Mouse (Mus musculus) erythroblast, embryonic 14.5 days (primary cell): Measurements from ENCODE around the gene Agk. TPM values are rescaled to one million over a fixed set of nuclear protein-coding genes. Genes with fewer than 3 reads are reported as not detected.

Experiments
- H3K27me3 ChIP-seq: 2 replicates; pipeline ENCODE4 v1.6.1; 2012; ENCODE audit warnings: inconsistent platforms; ENCODE audit not compliant: control insufficient read depth
- H3K36me3 ChIP-seq: 2 replicates; pipeline ENCODE4 v1.6.1; 2012; ENCODE audit warnings: mild to moderate bottlenecking, inconsistent platforms; ENCODE audit not compliant: control insufficient read depth
- H3K4me1 ChIP-seq: 2 replicates; pipeline ENCODE4 v1.6.1; 2012; ENCODE audit warnings: inconsistent platforms; ENCODE audit not compliant: control insufficient read depth
- H3K4me3 ChIP-seq: replicated peaks from 2 replicates; pipeline ENCODE3; 2012; ENCODE audit warnings: moderate library complexity, mild to moderate bottlenecking, inconsistent platforms
- H3K9me3 ChIP-seq: 2 replicates; pipeline ENCODE4 v1.6.1; 2012; ENCODE audit warnings: low read length, inconsistent platforms, mixed read lengths; ENCODE audit not compliant: control insufficient read depth
- GATA1 ChIP-seq: IDR thresholded peaks from 2 replicates; pipeline ENCODE4 v1.6.1; 2012; ENCODE audit warnings: low read length, inconsistent platforms, mixed read lengths
- TAL1 ChIP-seq: IDR thresholded peaks from 3 replicates; pipeline ENCODE4 v1.6.1; 2012; ENCODE audit warnings: low read length, inconsistent platforms, mixed read lengths
- polyA plus RNA-seq: library from polyadenylated mRNA; stranded (reverse); fragments of >175 nt; gene quantifications from 2 replicates; pipeline ENCODE4 v1.2.3, GENCODE M21; 2012

The Agk gene
- polyA plus RNA-seq, 1 experiment, result 0.09 TPM

- no peaks in the 10 kb centered on the region for H3K4me1 ChIP-seq
- TF ChIP-seq GATA1 (no peak), TAL1 (no peak)
- no peak overlapping the region for H3K4me3 ChIP-seq
Observed at GRCm38 (mm10) chr6:40423774-40424173, 98.8 kb downstream of the Agk start.

DNA sequence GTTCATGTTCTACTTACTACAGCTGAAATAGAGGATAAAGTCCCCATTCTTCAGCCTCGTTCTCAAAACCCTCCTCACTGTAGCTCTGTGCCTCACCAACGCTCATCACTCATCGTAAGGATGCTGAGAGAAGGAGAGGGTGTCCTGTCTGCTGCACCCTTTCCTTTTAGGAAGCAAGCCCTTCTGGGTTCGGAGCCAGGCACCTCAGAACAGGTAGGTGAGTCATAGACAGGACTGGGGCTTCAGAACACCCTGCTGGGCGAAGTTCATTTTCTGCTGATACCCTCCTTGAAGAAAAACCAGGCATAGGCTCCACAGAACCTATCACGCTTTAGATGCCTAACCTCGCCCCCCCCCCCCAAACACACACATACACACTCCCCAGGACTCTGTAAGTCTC is 102.5 kb downstream of the Agk start:
- no peaks in the 10 kb centered on the region for H3K4me1 ChIP-seq
- H3K27me3 ChIP-seq, result no peaks in the 10 kb centered on the region
- no peaks in the 10 kb centered on the region for H3K36me3 ChIP-seq
- H3K4me3 ChIP-seq, result no peak overlapping the region
- H3K9me3 ChIP-seq, result no peaks in the 10 kb centered on the region
- no peak for TF ChIP-seq TAL1
- no peak for TF ChIP-seq GATA1

More at GRCm38 (mm10) chr6:40423774-40424173, 98.8 kb downstream of the Agk start:
- Histone ChIP-seq H3K27me3 (no peaks in the 10 kb centered on the region), H3K36me3 (no peaks in the 10 kb centered on the region), H3K9me3 (no peaks in the 10 kb centered on the region)

- Histone ChIP-seq H3K9me3 (no peaks in the 10 kb centered on the region), H3K4me3 (no peak overlapping the region), H3K4me1 (no peaks in the 10 kb centered on the region), H3K27me3 (peaks cover 10% of the 10 kb centered on the region), H3K36me3 (no peaks in the 10 kb centered on the region)
- TF ChIP-seq TAL1, result no peak
- TF ChIP-seq GATA1, result no peak
Observed at GRCm38 (mm10) chr6:40428696-40429095, 103.7 kb downstream of the Agk start.

- Histone ChIP-seq H3K36me3 (no peaks in the 10 kb centered on the region), H3K9me3 (no peaks in the 10 kb centered on the region), H3K4me1 (no peaks in the 10 kb centered on the region), H3K4me3 (no peak overlapping the region), H3K27me3 (peaks cover 18% of the 10 kb centered on the region)
- TF ChIP-seq GATA1 (no peak), TAL1 (no peak)
Observed at GRCm38 (mm10) chr6:40429521-40429931, 104.6 kb downstream of the Agk start.

DNA sequence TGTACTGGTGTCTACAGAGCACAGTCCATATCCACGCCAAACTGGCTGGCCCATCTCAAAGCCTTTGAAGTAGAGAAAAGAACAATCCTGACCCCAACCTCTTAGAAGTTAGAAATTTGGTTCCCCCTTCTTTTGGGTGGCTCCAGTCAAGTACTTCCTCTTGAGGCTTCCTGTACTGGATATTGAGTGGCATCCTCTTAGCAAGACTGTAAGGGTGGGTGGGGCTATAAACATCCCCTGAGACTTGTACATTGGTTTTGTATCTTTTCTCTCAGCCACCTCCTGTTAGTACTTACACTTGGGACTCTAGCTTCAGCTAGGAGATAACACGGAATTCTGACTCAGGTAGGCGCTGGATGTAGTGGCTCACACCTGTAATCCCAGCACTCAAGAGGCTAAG is 105.3 kb downstream of the Agk start:
- Histone ChIP-seq H3K9me3 (no peaks in the 10 kb centered on the region), H3K36me3 (no peaks in the 10 kb centered on the region), H3K27me3 (peaks cover 26% of the 10 kb centered on the region), H3K4me1 (peaks cover 3% of the 10 kb centered on the region; the same call in 1 of the 2 replicates), H3K4me3 (no peak overlapping the region)
- TF ChIP-seq GATA1 (no peak), TAL1 (no peak)

DNA sequence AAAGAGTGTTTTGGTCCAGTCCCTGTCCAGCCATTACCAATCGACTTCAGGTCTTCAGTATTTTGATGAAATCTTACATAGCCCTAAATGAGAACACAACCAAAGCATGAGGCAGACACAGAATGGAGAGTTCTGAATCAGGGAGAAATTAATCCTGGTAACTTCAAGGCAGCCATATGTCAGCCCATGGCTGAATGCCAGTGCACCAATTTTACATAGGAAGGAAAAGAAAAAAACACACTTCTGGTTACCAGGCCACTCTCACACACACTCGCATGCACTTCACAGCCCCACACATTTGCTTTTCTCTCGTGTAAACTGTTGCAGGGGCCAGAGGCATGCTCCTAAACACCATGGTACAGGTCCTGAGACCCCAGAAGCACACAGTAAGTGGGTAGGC is 105.9 kb downstream of the Agk start:
- TF ChIP-seq TAL1 (no peak), GATA1 (no peak)
- no peak overlapping the region for H3K4me3 ChIP-seq
- H3K4me1 ChIP-seq, result peaks cover 8% of the 10 kb centered on the region
- peaks cover 32% of the 10 kb centered on the region for H3K27me3 ChIP-seq
- no peaks in the 10 kb centered on the region for H3K9me3 ChIP-seq
- H3K36me3 ChIP-seq, result no peaks in the 10 kb centered on the region

GRCm38 (mm10) chr6:40431356-40431755 is 106.4 kb downstream of the Agk start:
- no peak for TF ChIP-seq TAL1
- no peak for TF ChIP-seq GATA1
- no peaks in the 10 kb centered on the region for H3K36me3 ChIP-seq
- H3K4me3 ChIP-seq, result no peak overlapping the region
- no peaks in the 10 kb centered on the region for H3K9me3 ChIP-seq
- peaks cover 37% of the 10 kb centered on the region for H3K27me3 ChIP-seq
- H3K4me1 ChIP-seq, result peaks cover 12% of the 10 kb centered on the region

DNA sequence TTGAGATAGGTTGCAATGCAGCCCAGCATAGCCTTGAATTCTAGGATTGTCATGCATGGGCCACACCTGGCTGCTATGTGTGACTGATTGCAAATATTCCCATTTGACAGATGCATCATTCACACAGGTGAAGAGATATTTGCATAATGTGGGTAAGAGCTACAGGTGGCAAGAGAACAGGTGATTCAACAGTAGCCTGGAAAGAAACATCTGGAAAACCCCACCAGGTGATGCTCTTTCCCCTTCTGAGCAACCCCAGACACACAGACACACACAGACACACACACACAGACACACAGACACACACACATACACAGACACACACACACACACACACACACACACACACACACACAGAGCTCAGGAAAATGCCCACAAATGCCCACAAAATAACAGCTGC is 106.8 kb downstream of the Agk start:
- no peaks in the 10 kb centered on the region for H3K9me3 ChIP-seq
- no peaks in the 10 kb centered on the region for H3K36me3 ChIP-seq
- peaks cover 41% of the 10 kb centered on the region for H3K27me3 ChIP-seq
- TF ChIP-seq GATA1 (no peak), TAL1 (no peak)
- no peak overlapping the region for H3K4me3 ChIP-seq
- H3K4me1 ChIP-seq, result peaks cover 12% of the 10 kb centered on the region

- TF ChIP-seq TAL1 (no peak), GATA1 (no peak)
- Histone ChIP-seq H3K4me3 (no peak overlapping the region), H3K9me3 (no peaks in the 10 kb centered on the region), H3K4me1 (peaks cover 12% of the 10 kb centered on the region), H3K27me3 (peaks cover 49% of the 10 kb centered on the region), H3K36me3 (no peaks in the 10 kb centered on the region)
Observed at GRCm38 (mm10) chr6:40432346-40433275, 107.6 kb downstream of the Agk start.

GRCm38 (mm10) chr6:40434697-40435096 is 109.7 kb downstream of the Agk start:
- TF ChIP-seq TAL1 (no peak), GATA1 (no peak)
- H3K27me3 ChIP-seq, result peaks cover 65% of the 10 kb centered on the region

More at GRCm38 (mm10) chr6:40434697-40435096, 109.7 kb downstream of the Agk start:
- Histone ChIP-seq H3K4me1 (peaks cover 12% of the 10 kb centered on the region), H3K36me3 (no peaks in the 10 kb centered on the region), H3K9me3 (no peaks in the 10 kb centered on the region), H3K4me3 (no peak overlapping the region)
